Mouse (Mus musculus): ENCODE measurements around the gene Zfp768.

GRCm38 (mm10) chr7:127345512-127346325 lies at the start of gene Zfp768:
- TF ChIP-seq SRF (IDR thresholded peaks at IDR 0.05; ENCODE audit: control insufficient read depth, insufficient read length, low read depth) (no peak), REST (IDR thresholded peaks at IDR 0.05; ENCODE audit: insufficient read depth, insufficient read length) (no peak), POLR2A (IDR thresholded peaks at IDR 0.05; ENCODE audit: insufficient read length, low read depth) (peak; percentile 87)

Measured in myocyte (in vitro differentiated cells).